Mouse (Mus musculus) left cerebral cortex, postnatal 14 days (tissue): ENCODE measurements at regions not wholly inside any gene's neighbourhood (a gene's known extent, or its start where the extent isn't known, plus 50 kb on each side); places are given as distances from the start of the nearest gene placed in this dataset.

Experiments used
- DNase-seq, 2 experiments: peaks; one replicate each; pipeline ENCODE4 v3.0.0; 2021 to 2022; ENCODE audit warnings: low spot score in 2 of 2, mixed read lengths in 1 of 2
- intact Hi-C: fragments of 180-260 bp; cut with DNase I; formaldehyde crosslinking; loops from one replicate; pipeline ENCODE4 v1.15.1; 2025

DNA sequence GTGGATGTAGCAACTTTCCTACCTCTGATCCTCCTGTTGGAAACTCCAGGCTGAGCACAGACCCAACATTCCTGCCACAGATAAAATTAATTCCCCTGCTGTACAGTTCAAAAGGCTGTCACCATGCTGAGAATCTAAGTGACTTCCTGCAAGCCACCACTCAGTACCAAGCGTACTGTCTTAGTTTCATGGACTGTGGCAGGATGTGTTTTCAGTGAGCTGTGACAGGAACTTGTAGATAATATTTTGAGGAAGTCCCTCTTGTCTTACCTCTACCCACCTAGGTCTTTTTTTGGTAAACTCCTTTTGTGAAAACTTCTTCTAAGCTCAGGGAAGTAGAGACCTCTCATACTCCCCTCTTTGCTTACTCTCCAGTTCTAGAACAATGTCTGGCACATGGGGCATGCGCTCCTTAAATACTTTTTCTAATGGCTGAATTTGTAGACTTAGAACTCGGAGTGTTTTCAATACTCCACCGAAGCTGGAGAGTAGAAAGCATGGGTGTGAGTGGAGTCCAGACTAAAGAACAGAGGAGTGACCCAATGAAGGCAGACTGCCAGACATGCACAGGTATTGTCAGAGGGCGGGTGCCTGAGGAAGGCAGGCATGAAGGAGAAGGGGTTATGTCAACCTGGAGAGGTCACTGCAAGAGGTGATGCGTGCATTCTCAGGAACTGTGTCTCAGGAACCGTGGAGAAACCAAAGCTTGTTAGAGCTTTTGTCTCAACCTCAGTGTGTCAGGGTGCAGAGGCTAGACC lies 53.7 kb upstream of the Atp1b1 start:
- intact Hi-C loops: no loop called here
- DNase-seq: no peak

DNA sequence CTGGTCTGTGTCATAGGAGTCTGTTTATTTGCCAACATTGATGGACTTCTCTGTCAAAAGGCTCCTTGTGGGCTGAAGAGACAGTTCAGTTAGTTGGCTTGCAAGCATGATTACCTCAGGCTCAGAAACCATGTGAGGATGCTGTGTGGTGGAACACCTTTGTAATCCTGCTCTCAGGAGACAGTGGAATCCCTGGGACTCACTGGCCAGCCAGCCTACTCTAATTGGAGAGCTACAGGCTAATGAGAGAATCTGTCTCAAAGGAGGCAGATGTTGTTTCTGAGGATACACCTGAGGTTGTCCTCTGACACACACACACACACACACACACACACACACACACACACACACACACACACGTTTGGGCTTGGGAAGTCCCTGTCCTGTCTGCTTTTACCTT lies 51.1 kb upstream of the Atp1b1 start:
- intact Hi-C loops: no loop called here
- no peak for DNase-seq

GRCm38 (mm10) chr1:164508556-164508955 lies 50.4 kb upstream of the Atp1b1 start:
- intact Hi-C loops: no loop called here
- no peak for DNase-seq

DNA sequence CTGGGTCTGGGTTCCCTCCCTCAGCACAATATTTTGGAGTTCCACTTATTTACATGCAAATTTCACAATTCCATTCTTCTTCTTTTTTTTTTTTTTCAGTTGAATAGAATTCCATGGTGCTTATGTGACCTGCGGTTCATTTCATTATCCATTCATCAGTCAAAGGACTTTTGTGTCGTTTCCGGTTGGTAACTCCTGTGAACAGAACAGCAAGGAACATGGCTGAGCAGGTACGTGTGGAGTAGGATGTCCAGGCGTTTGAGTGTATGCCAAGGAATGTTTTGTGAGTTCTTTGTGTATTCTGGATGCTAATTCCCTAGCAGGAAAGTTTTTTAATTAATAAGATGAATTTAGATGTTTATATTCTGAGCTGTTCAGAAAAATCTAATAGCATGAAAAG lies 50.0 kb upstream of the Atp1b1 start:
- no peak for DNase-seq
- intact Hi-C loops: no loop called here
